Mouse (Mus musculus) cerebellum, adult 11-12 months (tissue): Measurements from ENCODE around the gene Slc16a8.
"Not testable (repeated sequence)": the region's sequence is repeated elsewhere in the genome, so short reads cannot be mapped to it uniquely, and the experiment has no call there.

Experiments used
- DNase-seq: peaks from one replicate; pipeline ENCODE4 v3.0.0; 2022

The Slc16a8 gene

DNA sequence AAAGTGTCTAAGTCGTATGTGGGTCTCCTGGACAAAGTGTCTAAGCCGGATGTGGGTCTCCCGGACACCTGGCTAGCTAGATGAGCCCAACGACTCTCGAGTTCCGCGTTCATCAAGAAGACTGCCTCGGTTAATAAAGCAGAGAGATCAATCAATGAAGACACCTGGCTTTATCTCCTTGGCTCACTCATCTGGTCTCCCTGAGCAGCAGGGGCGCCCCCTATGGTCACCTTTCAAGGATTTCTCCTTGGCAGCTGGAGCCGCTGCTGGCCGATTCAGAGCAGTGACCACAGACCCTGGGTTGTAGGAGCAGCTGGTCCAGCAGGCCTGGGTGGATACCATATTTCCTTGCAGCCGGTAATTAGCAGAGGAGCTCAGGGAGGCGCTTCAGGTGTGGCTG is 7.8 kb upstream of the Slc16a8 start:
- DNase-seq, result no peak

DNA sequence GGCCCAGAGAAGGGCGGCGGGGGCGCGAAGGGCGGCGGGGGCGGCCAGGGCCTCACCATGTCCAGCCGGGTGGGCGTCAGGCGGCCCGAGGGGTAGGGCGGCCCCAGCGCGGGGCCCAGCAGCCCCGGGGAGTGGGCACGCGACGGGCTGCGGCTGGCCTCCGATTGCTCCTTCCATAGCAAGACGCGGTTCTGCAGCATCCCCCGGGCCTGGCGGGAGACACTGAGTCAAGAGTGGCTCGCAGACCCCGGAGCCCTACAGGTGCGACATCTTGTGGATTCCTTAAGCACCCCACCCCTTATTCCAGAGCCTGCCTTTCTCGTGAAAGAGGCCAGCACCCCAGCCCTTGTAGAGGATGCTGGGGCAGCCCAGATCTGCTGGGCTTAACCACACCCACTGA is 7.2 kb upstream of the Slc16a8 start:
- no peak for DNase-seq

DNA sequence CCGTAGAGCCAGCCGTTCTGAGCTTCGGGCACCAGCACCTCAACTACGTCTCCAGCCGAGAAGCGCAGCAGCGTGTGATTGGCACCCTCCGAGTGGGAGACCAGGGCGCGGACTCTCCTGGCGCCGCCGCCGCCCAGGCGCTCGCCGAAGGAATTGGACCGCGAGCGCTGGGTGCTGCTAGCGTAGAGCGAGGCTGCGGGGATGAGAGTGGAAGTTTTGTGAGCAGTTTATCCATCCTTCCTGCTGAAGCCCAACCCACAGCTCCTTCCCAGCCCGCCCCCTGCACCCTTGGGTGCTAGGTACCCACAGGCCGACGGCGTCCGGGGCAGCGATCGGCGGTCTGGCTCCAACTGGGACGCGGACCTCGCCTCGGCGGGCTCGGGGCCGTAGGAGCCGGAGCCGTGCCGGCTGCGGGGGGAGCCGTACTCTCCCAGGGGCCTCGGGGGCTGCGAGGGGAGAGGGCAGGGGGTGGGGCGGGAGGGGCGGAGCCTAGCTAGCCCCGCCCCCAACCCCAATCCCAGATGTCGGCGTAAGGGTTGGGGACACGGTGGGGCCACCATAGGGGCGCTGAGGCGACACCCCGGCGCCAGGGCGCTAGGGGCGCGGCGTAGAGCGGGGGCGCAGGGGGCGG is 6.6 kb upstream of the Slc16a8 start:
- DNase-seq, result no peak

DNA sequence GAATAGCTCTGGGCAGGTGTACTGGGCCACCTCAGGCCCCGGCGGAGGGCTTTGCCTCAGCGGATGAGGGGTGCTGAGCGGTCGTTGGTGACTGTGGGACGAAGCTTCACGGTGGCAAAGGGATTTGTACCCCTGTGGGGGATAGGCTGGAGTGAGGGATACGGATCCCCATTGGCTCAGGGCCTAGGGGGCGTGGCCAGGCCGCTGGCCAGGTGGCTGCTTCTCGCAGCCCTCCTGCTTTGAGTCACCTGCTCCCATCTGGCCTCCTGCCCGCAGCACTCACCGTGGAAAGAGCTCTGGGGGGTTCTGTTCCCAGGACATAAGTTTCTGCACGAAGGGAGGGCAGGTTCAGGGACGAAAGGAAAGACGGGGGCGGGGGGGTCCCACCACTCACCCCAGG is 4.0 kb upstream of the Slc16a8 start:
- no peak for DNase-seq

DNA sequence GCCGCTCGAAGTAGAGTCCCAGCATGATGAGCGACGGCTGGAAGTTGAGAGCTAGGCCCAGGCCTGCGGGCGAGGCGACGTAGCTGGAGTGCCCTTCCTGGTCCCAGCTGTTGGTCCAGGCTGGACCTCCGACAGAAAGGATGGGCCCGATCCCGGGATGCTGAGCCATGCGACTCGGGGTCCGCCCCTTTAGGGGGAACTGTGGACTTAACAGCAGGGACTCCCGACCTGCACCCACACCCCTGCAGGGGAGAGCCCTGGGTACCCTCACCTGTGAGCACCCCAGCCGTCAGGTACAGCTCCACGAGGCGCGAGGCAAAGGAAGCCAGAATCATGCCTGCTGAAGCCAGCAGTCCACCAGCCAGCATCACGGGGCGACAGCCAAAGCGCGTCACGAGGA is 2.0 kb downstream of the Slc16a8 start:
- no peak for DNase-seq

DNA sequence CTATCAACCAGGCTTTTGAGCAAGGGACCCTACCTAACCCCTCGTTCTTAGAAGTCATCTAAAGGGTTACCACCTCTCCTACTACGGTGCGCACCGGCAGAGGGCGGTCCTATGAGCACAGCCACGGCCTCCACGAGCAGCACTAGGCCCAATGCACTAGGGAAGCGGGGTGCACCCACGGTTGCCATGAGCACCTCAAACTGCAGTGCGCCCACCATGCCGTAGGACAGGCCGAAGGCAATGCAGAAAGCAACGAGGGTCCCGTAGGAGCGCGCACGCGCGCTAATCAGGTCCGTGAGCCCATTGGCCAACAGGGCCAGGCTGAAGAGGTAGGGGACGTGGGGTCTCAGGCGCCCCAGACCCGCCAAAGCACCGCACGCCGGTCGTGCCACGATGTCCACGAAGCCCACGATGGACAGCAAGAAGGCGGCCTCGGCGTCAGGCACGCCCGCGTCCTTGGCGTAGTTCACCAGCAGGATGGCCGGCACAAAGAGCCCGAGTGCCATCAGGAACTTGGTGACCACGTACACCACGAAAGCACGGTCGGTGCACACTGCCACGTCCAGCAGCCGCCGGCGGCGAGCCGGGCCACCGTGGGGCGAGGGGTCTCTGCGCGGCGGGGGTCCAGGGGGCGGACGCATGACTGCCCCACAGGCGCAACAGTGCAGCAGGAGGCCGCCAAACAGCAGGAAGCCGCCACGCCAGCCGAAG is 2.6 kb downstream of the Slc16a8 start:
- no peak for DNase-seq

DNA sequence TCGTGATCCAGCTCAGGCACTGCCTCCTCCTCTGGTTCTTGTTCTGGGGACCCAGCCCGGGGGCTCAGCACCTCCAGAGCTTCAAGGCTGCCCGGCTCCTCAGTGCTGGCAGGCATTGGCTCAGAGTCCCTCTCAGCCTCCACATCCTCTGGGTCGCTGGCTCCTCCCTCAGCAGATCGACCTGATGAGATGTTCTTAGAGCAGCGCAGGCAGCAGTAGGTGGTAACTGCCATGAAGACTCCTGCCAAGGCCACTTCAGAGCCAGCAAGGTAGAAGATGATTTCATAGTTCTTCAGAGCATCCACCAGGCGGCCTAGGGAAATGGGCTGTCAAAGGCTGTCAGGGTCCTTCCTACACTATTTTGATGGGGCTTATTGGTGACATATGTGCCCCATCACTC is 3.4 kb downstream of the Slc16a8 start:
- no peak for DNase-seq

DNA sequence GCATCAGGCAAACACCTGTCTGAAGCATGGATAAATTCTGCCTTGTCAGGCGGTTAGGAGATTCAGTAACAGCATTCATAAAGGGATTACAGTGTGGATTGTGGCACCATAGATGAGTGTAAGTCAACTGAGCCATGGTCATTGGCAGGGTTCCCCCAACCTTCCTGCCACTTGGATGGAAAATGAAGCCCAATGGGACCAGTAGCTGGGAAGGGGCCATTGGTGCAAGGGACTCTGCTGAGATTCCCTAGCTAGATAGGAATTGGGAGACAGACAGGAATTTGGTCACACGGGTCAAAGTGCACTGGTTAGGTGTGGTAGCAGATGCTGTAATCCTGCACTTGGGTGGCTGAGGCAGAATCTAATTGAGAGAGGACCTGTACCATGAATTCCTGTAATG is 4.3 kb downstream of the Slc16a8 start:
- no peak for DNase-seq

DNA sequence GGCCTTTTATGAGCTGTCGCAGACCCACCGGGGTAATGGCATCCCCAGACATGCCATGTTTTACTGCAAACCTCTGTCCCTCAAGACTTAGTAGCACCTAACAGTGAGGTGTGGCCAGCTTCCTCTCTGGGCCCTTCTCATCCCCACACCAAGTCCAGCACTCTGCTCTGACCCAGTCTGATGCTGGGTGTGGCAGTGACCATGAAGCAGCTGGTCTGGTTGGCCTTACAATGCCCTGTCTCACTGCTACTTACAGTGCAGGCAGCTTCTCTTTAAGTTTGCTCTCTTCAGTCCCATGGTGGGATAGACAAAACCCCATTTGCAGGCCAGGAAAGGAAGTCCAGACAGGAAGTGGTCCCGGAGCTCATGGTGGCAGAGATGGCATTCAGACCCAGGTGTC is 9.2 kb downstream of the Slc16a8 start:
- DNase-seq, result no peak

DNA sequence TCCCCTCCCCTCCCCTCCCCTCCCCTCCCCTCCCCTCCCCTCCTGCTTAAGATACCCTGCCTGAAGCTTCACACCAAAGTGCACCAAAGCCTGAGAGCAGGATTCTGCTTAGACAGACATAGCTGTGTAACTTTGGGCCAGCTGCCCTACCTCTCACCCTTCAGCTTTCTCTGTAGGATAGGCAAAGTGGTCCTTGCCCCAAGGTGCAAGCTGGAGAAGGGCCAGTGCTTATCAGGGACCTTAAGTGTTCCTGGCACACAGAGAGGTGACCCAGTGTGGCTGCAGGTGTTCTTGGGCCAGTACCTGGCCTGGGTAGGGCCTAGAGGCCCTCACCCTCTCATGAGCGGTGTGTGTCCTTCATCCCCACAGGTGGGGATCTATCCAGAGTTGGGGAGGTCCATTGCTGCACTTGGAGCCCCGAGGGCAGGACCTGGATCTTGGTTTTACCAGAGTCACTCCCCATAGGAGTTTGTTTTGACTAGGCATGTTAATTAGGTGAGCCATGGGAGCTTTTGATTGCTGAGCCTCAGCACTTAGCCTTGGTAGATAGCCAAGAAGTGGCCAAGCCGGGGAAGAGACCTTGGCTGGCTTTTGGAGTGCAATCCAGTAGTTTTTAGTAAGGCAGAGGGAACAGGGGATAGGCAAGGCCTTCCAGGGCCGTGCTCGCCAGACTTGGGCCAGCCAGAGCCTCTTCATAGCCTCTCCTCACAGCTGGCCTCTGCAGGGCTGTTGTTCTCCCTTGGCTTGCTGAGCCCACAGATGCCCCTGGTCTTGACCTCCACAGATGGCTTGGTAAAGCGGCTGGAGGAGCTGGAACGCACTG is 10.3 kb downstream of the Slc16a8 start:
- no peak for DNase-seq

DNA sequence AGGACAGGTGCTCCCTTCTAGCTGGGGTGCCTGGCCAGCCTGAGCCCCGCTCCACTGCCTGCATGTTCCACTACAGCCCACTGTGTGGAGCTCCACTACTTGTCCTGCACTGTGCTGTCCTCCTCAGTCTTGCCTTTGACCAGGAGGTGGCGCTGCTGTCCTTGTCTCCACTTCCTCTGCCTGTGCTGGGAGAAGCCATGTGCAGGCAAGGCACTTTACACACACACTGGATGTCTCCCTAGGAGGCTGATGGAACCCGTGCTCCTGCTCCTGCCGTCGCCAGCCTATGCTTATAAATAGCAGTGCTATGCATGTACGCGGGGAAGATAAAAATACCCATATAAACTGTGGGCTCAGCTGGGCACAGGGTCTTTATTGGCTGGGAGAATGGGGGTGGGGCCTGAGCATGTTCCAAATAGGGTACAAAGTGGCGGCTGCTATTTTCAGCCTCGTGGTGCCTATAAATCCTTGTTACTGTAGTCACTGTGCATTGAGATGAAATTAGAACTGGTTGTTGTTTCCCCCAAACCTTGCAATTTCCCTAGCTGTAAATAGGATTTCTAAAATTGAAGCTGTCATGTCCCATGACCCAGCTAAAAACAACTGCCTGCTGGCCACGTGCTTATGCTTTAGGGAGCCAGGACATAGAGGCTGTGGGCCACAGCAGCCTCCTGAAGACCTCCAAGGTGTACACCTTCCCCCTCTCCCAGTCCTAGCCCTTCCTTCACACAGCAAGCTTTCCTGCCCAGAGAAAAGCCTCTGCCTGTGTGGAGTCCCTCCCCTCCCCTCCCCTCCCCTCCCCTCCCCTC is 11.1 kb downstream of the Slc16a8 start:
- peak; percentile 91 for DNase-seq

DNA sequence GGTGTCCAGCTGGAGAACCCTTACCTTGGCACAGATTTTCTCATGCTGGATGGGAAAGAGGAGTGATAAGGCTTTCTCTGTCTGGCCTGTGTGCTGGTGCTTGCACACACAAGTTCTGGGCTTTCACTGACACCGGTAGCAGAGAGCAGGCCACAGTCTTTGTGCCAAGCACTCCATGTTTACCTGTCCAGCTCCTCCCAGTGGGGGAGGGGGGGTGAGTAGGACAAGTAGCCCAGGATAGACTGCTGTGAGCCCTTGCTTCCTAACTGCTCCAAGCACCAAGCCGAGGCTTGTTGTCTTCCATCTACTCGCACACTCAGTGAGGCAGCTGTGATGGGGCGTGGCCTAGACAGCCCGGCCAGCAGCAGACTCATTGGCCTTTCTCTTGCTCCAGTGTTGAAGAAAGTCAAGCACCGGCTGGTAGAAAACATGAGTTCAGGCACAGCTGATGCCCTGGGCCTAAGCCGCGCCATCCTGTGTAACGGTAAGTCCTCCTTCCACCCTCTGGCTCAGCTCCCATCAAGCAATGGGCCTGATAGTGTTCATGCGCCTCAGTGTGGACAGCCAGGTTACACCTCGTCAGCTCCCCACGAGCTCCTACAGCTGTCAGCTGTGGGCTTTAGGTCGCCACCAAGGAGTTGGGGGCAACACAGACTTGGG is 11.9 kb downstream of the Slc16a8 start:
- DNase-seq, result no peak

DNA sequence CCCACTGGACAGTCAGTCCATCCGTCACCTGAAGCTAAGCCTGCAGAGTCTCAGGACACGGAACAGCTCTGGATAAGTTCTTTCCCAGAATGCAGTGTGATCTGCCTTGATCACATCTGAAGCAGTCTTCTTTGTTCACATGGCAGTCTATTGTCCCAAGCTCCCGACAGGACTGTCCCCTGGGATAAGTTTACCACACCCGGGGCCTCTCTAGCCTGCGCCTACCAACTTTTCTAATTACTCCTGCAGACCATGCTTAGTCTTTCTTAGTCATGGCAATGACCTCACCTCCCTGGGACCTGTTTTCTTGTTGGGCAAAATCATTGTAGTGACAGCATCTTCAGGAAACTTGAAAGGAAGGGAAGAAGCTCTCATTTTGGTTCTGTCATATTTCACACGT is 16.5 kb downstream of the Slc16a8 start:
- DNase-seq, result no peak

DNA sequence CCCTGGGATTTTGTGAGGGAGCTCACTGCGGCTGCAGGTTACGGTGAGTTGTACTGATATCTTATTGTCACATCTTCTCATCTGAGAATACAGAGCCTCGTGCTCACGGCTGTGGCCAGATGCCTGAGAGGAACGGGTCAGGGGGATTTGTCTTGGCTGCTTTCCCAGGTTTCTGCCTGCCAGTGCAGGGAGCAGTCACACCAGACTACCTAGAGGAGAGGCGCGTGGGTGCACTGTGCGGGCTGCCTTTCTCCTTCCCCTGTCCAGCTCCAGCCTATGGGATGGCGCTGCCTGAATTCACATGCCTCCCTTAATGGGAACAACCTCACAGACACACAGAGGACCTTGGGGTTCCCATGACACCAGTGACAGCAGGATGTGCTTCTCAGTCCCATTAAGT is 19.3 kb downstream of the Slc16a8 start:
- no peak for DNase-seq

DNA sequence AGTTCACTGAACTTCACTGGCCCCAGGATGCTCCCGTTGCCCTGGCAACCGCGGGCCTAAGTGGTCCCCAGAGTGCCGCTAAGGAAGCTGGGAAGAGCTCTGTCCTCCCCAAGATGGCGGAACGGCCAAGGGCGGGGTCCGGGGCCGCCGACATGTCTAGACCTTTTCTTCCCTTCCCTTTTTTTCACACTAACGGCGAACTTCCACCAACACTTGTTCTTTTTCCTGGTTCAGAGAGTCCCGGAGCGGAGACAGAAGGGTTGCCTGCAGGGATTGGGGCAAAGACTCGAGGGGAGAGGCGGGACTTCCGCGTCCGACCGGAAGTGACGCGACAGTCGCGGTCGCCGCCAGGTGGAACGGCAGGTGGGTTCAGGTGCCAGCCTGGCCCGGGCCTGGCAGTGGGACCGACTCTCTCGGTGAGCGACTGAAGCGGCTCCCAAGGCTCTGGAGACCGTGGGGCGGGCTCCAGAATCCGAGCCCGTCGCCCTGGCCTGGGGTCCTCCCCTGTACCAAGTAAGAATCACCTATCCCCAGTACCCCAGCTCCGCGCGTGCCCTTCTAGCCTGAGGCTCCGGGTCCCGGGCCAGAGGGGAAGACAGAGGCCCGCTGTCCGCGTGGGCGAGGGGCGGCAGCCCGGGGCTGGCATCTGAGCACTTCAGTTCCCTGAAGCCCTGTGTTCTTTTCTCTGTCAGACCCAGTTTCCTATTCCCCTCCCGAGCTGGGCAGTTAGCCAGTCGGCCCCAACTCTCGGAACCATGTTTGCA is 25.3 kb downstream of the Slc16a8 start, which contains the start of the genes Pick1 and Gm49486:
Gene Pick1, plus strand, starts transcription at position 116 of the 764 bp plus-strand sequence.
Gene Gm49486, plus strand, starts transcription at position 334 of the 764 bp plus-strand sequence.
- DNase-seq, result peak; percentile 90

DNA sequence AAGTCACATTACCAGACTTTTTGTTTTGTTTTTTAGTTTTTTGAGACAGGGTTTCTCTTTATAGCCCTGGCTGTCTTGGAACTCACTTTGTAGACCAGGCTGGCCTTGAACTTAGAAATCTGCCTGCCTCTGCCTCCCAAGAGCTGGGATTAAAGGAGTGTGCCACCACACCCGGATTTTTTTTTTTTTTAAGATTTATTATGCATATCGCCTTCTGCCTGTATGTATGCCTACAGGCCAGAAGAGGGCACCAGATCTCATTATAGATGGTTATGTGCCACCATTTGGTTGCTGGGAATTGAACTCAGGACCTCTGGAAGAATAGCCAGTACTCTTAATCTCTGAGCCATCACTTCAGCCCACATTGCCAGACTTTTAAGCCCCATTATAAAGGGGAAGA is 28.8 kb downstream of the Slc16a8 start:
- DNase-seq, result not testable (repeated sequence)

DNA sequence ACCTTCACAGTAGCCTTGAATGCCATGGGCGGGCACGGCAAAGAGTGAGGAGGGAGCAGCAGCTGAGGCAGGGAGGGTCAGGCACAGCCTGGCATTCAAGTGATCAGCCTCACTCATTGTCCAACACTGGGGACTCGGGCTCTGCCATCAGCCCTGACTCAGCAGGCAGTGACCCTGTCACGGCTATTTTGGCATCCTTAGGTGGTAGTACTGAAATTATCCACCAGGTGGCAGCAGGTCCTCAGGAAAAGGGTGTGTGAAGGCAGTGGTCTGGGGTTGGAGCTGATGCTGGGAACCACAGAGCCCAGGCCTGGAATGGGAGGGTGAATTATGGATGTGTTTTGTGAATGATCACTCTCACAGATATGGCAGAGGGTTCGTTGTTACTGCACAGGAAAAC is 29.9 kb downstream of the Slc16a8 start:
- DNase-seq, result peak; percentile 79

DNA sequence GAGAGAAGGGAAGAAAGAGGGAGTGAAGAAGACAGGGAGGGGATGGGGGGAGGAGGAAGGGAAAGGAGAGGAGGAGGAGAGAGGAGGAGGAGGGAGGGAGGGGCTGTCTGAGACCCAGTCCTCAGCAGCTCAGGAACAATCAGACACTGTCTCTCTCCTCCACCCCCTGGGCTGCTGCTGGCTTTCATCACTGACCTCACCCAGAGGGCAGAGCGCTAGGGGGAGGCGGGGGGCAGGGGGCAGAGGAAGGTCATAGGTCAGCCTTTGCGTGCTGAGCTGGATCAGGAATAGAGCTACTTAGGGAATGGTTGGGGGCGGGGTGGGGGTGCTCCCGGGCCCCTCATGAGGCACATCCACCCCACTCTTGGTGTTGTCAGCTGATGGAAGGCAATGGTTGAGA is 30.9 kb downstream of the Slc16a8 start:
- no peak for DNase-seq

DNA sequence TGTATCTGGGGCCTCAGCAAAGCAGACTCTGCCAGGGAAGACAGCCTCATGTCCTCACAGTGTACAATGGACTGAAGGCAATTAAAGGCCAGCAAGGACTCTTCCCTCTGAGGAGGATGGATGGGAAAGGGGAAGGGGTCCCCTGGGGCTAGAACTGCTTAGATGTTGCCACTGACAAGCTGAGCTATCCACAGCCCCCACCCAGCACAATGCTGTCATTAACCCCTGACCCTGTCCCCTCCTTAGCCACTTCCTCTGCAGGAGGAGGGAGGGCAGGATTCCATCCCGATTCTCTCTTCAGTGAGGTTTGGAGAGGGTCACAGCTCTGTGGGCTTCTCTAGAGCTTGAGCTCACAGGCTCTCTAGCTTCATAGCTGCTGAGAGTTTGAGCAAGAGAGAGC is 35.0 kb downstream of the Slc16a8 start:
- no peak for DNase-seq

DNA sequence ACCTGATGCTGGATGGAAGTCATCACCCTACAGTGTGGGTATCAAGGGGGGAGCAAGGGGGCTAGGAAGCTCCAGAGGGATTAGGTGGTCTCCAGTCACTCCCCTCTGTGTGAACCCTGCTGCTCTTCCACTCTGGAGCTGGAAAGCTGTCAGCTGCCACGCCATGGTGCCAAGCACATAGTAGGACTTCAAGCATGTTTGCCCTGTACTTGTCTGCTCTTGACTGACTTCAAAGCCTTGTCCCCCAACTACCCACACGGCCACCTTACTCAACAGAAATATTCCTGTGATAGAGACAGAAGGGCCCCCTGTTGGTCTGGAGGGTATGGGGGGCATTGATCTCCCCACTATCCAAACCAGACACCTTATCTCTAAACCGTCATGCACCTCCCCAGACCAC is 38.4 kb downstream of the Slc16a8 start:
- no peak for DNase-seq

DNA sequence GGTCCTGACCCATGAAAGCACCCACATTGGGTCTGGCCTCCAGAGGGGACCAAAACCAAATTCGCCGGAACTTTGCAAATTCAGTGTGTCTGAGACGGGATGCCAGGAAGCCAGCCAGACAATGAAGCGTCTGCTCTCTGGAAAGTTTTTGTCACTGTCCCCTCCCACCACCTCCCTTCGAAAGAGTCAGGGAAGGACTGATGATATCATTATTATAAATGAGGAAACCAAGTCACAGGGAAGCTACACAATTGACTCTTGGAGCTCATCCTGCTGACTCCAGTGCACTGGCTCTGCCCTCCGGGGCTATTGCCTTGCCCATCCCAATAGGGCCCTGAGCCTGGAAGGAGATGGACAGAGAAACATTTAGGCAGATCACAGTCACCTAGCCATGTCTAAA is 41.0 kb downstream of the Slc16a8 start:
- DNase-seq, result no peak
